Mouse (Mus musculus) large intestine, adult 2 months (tissue): ENCODE measurements around the gene Gm44502. TPM values are rescaled to one million over a fixed set of nuclear protein-coding genes. Genes with fewer than 3 reads are reported as not detected.

Experiments
- DNase-seq: peaks from one replicate; pipeline ENCODE4 v3.0.0-alpha.2; 2012; ENCODE audit warnings: low read depth, low spot score
- WGBS: fragments of 180-500 bp; shearing (Covaris S2); methylation state at CpG from one replicate; pipeline ENCODE4 v1.1.7; 2018; 5-methylcytosine and 5-hydroxymethylcytosine counted together
- polyA plus RNA-seq: library from polyadenylated mRNA; depleted of rRNA; stranded (reverse); fragments of >200 nt; gene quantifications from 2 replicates; pipeline ENCODE4 v1.2.3, GENCODE M21; 2012

Gm44502 gene
- polyA plus RNA-seq, 1 experiment, result 0.68 TPM

- DNase-seq, result no peak
- WGBS, result 83% methylated on average over 24 of the region's 24 CpGs
These were observed 19.4 kb downstream of the Gm44502 start, which contains the start of gene Syce3 for GRCm38 (mm10) chr15:89410118-89410517. Gene Syce3, minus strand, starts transcription at chr15:89410503.

GRCm38 (mm10) chr15:89406691-89407090 is 22.8 kb downstream of the Gm44502 start:
- no peak for DNase-seq

GRCm38 (mm10) chr15:89404831-89405623 is 24.5 kb downstream of the Gm44502 start:
- 76% methylated on average over 10 of the region's 10 CpGs for WGBS
- DNase-seq, result no peak

- DNase-seq, result no peak
- 88% methylated on average over 1 of the region's 1 CpGs for WGBS
These were observed 27.0 kb downstream of the Gm44502 start for GRCm38 (mm10) chr15:89402471-89402870.

- no peak for DNase-seq
- 23% methylated on average over 1 of the region's 1 CpGs for WGBS
These were observed 29.8 kb downstream of the Gm44502 start for GRCm38 (mm10) chr15:89399716-89400115.

GRCm38 (mm10) chr15:89398146-89398545 is 31.4 kb downstream of the Gm44502 start:
- no peak for DNase-seq
- WGBS, result 66% methylated on average over 2 of the region's 2 CpGs

GRCm38 (mm10) chr15:89396883-89397282 is 32.6 kb downstream of the Gm44502 start:
- WGBS, result 36% methylated on average over 4 of the region's 4 CpGs
- DNase-seq, result peak; percentile 96

- DNase-seq, result no peak
These were observed 39.4 kb downstream of the Gm44502 start for GRCm38 (mm10) chr15:89390081-89390480.

GRCm38 (mm10) chr15:89387127-89387526 is 42.4 kb downstream of the Gm44502 start:
- no peak for DNase-seq
- WGBS, result 51% methylated on average over 12 of the region's 12 CpGs

More at GRCm38 (mm10) chr15:89390081-89390480, 39.4 kb downstream of the Gm44502 start:
- 95% methylated on average over 10 of the region's 10 CpGs for WGBS

GRCm38 (mm10) chr15:89384617-89385016 is 44.9 kb downstream of the Gm44502 start, which contains the start of gene Klhdc7b:
Gene Klhdc7b, plus strand, starts transcription at chr15:89384917.
- DNase-seq, result no peak
- WGBS, result 83% methylated on average over 7 of the region's 7 CpGs

GRCm38 (mm10) chr15:89379429-89379828 is 50.1 kb downstream of the Gm44502 start:
- 20% methylated on average over 10 of the region's 10 CpGs for WGBS
- no peak for DNase-seq

GRCm38 (mm10) chr15:89378831-89379401 is 50.6 kb downstream of the Gm44502 start, which contains the start of gene Odf3b:
Gene Odf3b, minus strand, starts transcription at chr15:89379282.
- DNase-seq, result no peak
- WGBS, result under 1% methylated on average over 33 of the region's 33 CpGs

- DNase-seq, result no peak
- 19% methylated on average over 46 of the region's 46 CpGs for WGBS
These were observed 51.3 kb downstream of the Gm44502 start for GRCm38 (mm10) chr15:89377938-89378828.

GRCm38 (mm10) chr15:89377362-89377761 is 52.1 kb downstream of the Gm44502 start:
- 7% methylated on average over 18 of the region's 18 CpGs for WGBS

GRCm38 (mm10) chr15:89376957-89377356 is 52.5 kb downstream of the Gm44502 start, which contains the start of gene Tymp:
Gene Tymp, minus strand, starts transcription at chr15:89377039.
- DNase-seq, result no peak
- WGBS, result 44% methylated on average over 16 of the region's 16 CpGs

More at GRCm38 (mm10) chr15:89377362-89377761, 52.1 kb downstream of the Gm44502 start:
- DNase-seq, result no peak

- DNase-seq, result no peak
- WGBS, result 87% methylated on average over 7 of the region's 7 CpGs
These were observed 53.5 kb downstream of the Gm44502 start for GRCm38 (mm10) chr15:89376040-89376439.

GRCm38 (mm10) chr15:89374801-89375534 is 54.5 kb downstream of the Gm44502 start:
- WGBS, result 92% methylated on average over 17 of the region's 17 CpGs
- no peak for DNase-seq

GRCm38 (mm10) chr15:89374340-89374739 is 55.2 kb downstream of the Gm44502 start:
- DNase-seq, result no peak
- WGBS, result 50% methylated on average over 9 of the region's 9 CpGs

GRCm38 (mm10) chr15:89373762-89374248 is 55.7 kb downstream of the Gm44502 start, which contains the start of gene Sco2:
Gene Sco2, minus strand, starts transcription at chr15:89373846.
- DNase-seq, result peak; percentile 65
- under 1% methylated on average over 42 of the region's 42 CpGs for WGBS
